Mouse (Mus musculus) urinary bladder, adult 18-20 months (tissue): ENCODE results near the gene Tuba3a.
A peak's percentile ranks its signal among the peaks of the same experiment; 100 is the strongest.
"Not testable (repeated sequence)": the region's sequence is repeated elsewhere in the genome, so short reads cannot be mapped to it uniquely, and the experiment has no call there.

ENCODE experiments used
- DNase-seq, 2 experiments: peaks; one replicate each; pipeline ENCODE4 v3.0.0; 2022; ENCODE audit warnings: low spot score in 2 of 2, mixed read lengths in 2 of 2

Tuba3a gene

DNA sequence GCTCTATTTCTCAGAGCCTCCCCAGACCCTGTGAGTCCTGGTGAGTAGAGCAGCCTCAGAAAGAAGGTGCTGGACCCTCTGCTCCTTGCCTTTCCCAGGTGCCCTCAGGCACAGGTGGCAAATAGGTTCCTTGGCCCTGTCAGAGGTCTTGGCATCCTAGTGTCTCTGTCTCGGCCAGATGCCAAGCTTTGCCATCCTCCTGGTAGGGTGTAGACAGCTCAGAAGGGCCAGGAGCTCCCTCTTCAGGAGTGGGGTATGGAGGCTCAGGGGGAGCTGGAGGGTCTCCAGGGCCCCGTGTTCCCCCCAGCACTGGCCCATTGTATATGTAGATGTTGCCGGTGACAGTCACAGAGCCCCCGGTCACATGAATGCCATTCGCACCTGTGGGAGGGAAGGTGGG, 21.2 kb upstream of the Tuba3a start:
- DNase-seq, result no peak

DNA sequence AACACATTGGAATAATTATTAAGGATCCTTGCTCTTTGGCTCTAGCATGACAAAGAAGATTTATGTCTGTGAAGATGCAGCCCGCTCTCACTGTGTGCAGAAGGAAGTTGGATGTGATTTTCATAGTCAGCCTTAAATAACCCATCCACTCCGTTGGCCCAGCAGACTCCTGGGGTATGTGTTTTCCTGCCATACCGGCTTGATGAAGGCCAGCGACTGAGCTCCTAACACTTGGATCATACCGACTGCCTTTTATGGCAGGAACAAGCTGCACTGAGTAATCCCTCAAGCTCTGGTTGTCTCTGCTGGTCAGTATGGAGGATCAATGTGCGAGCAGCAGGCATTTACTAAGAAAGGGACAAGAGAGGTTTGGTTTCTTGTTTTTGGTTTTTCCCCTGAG, 19.6 kb upstream of the Tuba3a start:
- DNase-seq, result no peak

DNA sequence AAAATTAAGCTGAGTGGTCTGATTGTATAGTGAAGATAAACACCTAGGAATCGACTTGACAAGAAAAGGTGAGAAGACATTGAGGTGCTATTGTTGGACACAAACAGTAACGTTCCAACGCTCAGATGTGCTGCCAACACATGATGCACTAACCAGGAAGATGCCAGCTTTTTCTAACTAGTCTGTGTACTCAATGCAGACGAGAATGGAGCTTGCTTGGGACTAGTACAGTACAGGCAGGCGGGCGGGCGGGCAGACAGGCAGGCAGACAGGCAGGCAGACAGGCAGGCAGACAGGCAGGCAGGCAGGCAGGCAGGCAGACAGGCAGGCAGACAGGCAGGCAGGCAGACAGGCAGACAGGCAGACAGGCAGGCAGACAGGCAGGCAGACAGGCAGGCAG, 18.6 kb upstream of the Tuba3a start:
- not testable (repeated sequence) for DNase-seq

DNA sequence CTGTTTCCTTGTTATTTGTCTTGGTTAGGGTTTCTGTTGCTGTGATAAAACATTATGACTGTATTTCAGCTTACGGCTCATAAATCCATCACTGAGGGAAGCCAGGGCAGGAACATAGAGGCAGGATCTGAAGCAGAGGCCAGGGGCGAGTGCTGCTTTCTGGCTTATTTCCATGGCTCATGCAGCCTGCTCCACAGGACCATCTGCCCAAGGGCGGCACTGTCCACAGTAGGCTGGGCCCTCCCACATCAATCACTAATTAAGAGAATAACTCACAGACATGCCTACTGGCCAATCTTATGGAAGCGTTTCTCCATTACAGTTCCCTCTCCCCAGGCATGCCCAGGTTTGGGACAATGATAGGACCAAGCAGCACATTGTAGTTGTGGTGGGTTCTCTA, 17.4 kb upstream of the Tuba3a start:
- DNase-seq, result no peak

DNA sequence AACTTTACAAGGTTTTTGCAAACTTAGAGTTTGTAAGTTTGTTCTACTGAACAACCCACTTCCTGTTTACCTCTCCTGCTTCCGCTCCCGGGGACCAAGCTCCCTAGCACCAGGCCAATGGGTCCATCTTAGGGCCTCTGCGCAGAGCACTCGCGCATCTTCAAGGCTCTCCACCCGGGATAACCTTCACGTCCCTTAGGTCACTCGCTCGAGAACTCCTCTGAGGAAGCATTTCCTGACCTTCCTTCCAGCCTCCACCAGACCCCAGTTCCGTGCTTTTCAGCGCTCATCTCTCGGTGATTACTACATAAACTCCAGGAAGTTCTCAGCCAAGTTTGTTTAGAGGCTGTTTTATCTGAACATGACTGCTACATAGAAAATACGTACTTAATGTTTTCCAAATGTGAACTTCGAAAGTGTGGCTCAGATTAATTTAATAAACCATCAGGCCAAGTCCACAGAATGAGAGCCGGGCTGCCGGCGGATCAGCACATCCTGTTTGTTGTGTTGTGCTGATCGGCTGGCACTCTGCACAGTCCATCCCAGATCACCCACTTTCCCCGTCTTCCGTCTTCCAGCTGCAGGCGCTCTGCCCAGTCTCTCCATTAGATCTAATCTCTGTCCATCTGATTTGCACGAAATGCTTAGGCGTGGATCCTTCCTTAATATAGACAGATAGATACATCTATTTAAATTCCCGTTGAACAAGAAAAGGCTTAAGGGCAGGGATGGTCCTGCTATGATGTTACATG, 16.6 kb upstream of the Tuba3a start:
- no peak for DNase-seq

DNA sequence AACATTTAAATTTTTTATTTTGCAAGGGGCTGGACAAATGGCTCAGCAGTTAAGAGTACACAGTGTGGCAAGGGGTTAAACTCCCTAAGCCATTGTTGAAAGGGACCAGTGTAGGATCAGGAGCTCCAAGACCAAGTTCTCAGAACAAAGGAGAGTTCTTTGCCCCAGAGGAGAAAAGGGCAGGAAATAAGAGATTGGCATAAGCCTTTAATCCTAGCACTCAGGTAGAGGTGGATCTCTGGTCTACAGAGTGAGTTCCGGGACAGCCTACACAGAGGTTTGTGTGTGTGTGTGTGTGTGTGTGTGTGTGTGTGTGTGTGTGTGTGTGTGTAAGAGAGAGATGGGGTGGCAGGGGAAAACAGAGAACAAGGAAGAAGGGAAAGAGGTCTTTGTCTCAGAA, 15.1 kb upstream of the Tuba3a start:
- no peak for DNase-seq

DNA sequence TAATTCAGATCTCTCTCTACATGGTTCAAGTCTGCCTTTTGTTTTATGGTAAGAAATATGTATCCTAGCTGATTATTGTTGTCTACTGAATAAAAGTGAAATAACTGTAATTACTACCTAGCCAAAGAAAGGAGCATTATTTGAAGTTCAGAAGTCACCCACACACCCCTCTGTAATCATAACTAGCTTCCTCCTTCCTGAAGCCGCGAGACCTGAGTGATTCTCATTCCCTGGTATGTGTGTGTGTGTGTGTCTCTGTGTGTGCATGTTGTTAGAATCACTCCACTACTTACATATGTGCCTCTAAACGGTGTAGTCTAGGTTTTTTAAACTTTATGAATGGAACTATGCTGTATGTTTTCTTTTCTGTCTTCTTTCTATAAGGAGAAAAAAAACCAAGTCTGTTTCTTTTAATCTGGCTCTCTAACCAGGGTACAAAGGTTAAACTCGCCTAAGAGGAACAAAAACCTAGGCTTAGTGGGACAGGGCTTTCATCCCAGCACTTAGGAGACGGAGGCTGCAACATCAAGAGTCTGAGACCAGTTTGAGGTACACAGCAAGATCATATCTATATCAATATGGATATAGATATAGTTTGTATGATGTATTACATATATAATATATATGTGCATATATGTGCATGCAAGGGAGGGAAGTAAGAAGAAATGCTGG, 11.4 kb upstream of the Tuba3a start:
- DNase-seq, result no peak

DNA sequence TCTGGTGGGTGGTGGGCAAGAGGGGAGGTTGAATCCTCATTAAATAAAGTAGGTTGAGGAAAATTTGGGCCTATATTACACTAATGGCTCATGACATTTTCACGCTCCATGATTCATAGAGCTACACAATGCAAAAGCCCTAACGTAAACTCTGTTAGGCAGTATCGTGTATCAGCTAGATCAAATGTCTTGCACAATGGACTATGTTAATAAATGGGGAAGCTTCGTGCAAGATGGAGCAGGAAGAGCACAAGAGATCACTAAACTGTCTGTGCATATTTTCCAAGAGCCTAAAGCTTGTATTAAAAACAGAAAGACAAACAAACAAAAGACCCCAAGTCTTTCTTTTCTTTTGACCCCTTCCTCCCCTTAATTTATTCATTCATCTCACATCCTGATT, 8.2 kb upstream of the Tuba3a start:
- no peak for DNase-seq

DNA sequence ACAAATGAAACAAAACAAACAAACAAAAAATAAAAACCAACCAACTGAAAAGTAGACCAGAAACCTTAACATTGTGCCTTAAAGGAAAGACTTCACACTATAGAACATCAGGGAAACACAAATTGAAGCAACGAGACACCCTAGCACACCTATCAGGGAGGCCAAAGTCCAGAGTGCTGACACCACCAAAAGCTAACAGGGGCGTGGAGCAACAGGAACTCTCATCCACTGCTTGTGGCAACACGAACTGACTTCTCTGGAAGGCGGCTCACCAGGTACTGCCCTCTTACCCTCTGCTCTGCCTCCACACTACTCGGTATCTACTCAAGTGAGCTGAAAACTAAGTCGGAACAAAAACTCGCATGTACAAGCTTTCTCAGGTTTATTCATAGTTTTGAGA, 6.4 kb upstream of the Tuba3a start:
- DNase-seq, result no peak

DNA sequence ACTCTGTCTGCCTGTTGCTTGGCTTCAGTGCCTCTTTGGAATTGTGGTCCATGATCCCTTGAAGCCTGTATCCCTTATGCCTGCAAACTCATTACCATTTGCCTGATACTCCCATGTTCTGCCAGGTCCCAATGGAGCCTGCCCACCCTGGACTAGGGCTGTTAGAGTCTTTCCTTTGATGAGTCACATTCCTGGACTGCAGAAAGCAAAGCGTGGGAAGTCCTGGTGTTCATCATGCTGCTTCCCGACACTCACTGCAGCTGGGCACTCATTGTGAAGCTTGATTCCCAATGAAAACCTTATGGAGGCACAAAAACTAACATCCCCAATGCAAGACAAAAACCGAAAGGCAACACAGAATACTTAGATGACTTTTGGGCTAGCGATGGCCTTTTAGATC, 5.5 kb upstream of the Tuba3a start:
- DNase-seq, result no peak

DNA sequence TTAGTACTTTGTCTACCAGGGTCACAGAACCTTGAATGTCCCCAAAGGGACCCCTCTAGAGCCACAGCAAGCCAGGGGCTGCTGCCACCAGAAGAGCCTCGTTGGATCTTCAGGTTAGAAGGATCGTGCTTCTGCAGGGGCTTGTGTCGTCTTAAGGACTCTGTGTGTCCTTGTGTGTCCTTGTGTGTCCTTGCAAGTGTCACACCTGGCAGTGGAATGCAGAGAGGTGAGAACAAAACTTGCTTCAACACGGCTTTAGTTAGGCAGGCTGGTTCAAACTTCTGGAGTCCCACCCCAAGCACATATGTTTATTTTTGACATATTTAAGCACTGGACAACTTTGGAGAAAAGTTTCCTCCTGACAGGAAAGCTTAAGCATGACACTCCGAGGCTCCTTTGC, 2.9 kb upstream of the Tuba3a start:
- no peak for DNase-seq

DNA sequence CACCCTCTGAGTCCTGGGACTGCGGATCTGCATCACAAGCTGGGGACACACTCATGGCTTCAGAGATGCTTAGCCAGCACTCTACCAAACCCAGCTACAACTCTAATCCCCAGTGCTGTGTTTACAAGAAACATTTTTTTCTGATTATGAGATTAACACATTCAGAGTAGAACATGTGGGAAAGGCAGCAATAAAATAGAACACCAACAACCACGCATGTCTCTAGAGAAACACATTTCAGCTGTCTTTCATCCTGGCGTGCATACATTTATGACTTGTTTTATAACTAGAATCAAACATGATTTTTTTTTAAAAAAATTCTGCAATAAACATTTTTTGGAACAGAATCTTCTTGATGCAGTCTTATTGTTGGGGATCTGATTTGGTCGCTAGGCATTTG, 1.1 kb upstream of the Tuba3a start:
- no peak for DNase-seq

DNA sequence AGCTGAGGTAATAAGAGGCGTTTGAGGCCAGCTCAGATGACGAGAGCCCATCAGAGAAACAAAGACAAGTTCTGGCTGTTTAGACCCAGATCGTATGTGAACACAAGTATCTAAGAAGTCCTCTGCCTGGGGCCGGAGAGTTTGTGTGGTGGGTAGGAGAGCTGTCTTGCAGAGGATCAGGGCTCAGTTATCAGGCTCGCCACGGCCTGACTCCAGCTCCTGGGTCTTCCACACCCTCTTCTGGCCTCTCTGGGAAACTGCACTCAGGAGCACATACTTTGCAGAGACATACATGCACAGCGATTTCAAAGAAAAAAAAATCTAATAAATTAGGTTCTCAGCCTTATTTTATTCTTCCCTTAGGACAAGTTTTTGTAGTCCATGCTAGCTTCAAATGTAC, 1.1 kb downstream of the Tuba3a start:
- no peak for DNase-seq

DNA sequence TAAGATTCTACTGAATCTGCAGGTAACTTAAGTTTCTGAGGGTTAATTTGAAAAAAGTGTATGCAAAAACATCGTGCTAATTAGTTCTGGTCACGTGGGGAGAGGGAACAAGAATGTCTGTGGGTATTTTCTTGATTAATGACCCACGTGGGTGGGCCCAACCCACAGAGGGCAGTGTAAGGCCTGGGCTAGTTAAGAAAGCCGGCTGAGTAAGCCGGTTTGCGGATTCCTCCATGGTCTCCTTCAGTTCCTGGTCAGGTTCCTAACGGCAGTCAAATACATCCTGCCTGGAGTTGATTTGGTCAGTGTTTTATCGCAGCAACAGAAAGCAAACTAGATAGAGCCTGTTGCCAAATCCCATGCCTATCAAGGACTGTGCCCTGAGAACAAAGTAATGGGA, 1.6 kb downstream of the Tuba3a start:
- DNase-seq, result peak in 1 of 2 experiments; percentile 15

DNA sequence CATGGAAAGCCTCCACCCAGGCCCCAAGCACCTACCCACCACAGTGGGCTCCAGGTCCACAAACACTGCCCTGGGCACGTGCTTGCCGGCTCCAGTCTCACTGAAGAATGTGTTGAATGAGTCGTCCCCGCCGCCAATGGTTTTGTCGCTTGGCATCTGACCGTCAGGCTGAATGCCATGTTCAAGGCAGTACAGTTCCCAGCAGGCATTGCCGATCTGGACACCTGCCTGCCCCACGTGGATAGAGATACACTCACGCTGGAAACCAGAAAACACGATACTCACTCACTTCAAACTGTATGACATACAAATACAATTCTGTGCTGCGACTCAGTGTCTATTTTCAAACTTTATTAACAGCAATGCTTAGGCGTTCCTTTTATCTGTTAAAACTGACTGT, 3.1 kb downstream of the Tuba3a start:
- DNase-seq, result not testable (repeated sequence)

DNA sequence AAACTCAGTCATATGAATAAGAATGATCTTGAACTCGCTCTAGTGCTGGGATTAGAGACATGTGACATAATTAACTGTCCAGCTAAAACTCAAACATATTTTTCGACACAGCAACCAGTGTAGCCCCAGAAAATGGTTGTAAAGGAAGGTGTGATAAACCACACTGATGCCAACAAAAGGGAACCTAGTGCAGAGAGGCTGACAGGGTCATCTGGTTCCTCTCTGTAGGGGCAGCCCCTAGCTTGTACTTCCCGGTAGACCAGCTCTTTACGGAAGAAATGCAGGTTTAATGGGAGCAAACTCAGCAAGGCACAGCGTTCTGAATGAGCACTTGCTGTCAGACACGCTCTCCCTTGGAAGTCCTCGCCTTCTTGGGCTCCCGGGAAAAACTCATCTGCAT, 6.1 kb downstream of the Tuba3a start:
- no peak for DNase-seq

DNA sequence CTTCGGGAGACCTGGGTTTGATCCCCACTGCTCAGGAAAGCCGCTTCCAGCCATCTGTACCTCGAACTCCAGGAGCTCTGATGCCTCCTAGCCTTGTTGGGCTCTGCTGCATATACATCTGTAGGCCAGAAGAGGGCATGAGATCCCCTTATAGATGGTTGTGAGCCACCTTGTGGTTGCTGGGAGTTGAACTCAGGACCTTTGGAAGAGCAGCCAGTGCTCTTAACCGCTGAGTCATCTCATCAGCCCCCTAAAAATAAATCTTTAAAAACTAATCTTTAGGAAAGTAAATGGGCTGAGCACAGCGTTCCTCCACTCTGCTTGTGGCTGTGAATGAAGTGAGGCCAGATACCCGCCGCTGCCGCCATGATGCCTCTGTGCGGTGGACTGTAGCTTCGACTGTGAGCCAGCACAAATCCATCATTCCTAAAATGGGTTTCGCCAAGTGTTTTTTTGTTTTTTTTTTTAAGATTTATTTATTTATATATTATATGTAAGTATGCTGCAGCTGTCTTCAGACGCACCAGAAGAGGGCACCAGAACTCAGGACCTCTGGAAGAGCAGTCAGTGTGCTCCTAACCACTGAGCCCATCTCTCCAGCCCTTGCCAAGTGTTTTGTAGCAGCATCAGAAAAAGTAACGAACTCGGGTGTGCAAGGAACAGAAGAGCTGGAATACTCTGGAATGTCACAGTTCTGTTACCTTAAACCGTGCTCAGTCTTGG, 10.8 kb downstream of the Tuba3a start:
- DNase-seq, result no peak

DNA sequence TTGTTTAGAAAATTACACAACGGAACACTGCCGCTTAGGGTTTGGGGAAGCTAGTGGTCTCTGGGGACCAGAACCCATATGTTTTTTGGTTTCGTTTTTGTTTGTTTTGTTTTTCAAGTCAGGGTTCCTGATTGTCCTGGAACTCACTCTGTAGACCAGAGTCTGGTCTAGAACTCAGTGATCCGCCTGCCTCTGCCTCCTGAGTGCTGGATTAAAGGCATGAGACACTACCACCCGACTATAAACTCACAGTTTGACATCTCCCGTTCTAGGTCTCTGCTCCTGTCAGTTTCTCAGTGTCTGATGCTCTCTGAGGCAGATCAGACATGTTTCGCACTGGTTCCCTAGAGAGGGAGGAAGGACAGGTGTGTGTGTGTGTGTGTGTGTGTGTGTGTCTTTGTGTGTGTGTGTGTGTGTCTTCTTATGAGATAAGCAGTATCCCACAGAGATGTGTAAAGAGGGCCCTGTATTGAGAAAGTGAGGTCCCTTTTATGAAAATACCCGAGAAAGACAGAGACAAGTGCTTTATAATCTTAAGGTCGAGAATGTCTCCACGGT, 13.5 kb downstream of the Tuba3a start:
- DNase-seq, result no peak

DNA sequence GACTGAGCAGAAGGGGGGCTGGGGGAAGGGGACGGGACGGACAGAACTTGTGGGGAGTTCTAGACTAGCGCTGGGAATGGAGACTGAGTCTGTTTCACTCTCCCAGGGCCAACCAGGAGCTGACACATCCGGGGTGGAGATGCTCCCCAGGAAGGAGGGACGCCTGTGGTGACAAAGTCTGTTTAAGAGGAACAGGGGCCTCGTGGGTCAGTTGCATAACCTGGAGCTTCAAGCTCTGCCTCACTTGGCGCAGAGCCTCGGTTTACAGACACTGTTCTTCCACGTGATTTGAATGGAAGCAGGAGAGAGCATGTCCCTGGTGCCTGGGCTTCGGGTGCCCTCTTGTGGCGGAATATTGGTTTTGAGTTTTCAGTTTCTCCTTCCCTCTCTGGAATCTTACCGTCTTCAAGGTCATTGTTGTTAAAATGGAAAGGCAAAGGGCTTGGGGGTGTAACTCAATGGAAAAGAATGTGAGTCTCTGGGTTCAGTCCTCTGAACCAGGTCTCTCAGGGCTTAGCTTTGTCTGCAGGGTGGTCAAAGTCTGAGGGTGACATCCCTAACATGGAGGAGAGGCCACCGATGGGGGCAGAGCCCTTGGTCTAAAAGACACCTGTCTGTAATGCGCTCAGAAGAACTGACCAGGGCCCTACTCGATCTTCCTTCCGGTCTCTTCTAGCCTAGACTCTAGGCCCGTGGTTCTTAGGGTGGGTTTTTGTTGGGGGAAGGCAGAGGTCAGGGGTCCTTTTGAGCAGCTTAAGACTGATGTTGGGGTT, 14.2 kb downstream of the Tuba3a start:
- peak; percentile 80 to 90 for DNase-seq

DNA sequence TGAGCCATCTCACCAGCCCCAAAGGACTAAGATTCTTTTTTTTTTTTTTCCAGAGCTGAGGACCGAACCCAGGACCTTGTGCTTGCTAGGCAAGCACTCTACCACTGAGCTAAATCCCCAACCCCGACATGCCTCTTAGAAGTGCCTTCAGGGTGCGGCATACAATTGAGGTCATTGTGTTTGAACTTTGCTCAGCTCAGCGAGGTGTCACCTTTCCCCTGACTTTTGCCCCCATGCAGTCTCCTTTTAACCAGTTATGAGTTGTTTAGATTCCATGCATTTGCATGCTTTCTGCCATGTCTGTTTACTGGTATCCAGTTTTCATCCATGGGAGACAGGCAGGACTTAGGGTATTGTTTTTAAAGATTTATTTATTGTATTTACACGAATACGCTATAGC, 17.0 kb downstream of the Tuba3a start:
- no peak for DNase-seq

DNA sequence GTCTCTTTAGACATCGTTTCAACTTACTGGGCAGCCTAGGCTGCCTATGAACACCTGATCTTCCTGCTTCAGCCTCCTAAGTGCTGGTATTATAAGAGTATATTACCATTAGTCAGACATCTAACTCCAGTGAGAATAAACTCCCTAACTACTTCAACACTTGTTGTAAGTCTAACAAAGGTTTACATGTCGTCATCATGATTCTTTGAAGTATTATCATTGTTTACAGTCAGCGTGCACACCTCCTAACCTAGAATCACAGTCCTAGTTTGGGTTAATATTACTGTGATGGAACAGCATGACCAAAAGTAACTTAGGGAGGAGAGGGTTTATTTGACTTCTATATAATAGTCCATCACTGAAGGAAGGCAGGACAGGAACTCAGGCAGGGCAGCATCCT, 18.4 kb downstream of the Tuba3a start:
- DNase-seq, result no peak

DNA sequence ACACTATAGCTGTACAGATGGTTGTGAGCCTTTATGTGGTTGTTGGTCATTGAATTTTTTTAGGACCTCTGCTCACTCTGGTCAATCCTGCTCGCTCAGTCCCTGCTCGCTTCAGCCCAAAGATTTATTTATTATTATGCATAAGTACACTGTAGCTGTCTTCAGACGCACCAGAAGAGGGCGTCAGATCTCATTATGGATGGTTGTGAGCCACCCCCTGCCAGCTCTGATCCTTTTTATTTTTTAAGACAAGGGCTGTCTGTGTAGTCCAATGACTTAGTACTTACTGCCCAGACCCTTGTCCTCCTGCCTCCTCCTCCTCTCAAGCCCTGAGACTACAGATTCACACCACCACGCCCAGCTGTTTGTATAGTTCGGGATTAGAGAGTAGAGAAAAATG, 19.2 kb downstream of the Tuba3a start:
- not testable (repeated sequence) for DNase-seq
